Mouse (Mus musculus): ENCODE data around the gene Bcas3. TPM values are rescaled to one million over a fixed set of nuclear protein-coding genes. Genes with fewer than 3 reads are reported as not detected.

Gene Bcas3
- polyA plus RNA-seq, 1 experiment from 2014 or later = 28.0 TPM

GRCm38 (mm10) chr11:85823181-85823580 lies 470.2 kb downstream of the Bcas3 start:
- Histone ChIP-seq H3K4me3 (ENCODE audit: low read depth, low read length) (no peak overlapping the region), H3K27ac (replicated peaks; ENCODE audit: low read depth, low read length) (no peak overlapping the region), H3K9ac (ENCODE audit: low read depth, low read length) (no peak overlapping the region), H3K9me3 (ENCODE audit: control insufficient read depth, low read length) (no peaks in the 10 kb centered on the region), H3K27me3 (replicated peaks; ENCODE audit: control insufficient read depth, insufficient read depth, low read length) (peaks cover 16% of the 10 kb centered on the region), H3K4me1 (ENCODE audit: control insufficient read depth, insufficient read depth, low read length) (0 out of 2 replicates have a peak, but pooled peaks cover 3% of the 10 kb centered on the region), H3K4me2 (ENCODE audit: low read depth, low read length) (no peak overlapping the region), H3K36me3 (ENCODE audit: control insufficient read depth, insufficient read depth, low read length) (no peaks in the 10 kb centered on the region)
- ATAC-seq (ENCODE audit: low read depth) = peak; percentile 50; the same call in 1 of the 2 replicates
- no peak for DNase-seq (ENCODE audit: low spot score)
- 15% methylated on average over 6 of the region's 6 CpGs for whole genome bisulfite sequencing

- ATAC-seq (ENCODE audit: low read depth) = no peak
- 71% methylated on average over 4 of the region's 4 CpGs for WGBS
- Histone ChIP-seq H3K4me2 (ENCODE audit: low read depth, low read length) (no peak overlapping the region), H3K27me3 (replicated peaks; ENCODE audit: control insufficient read depth, insufficient read depth, low read length) (peaks cover 22% of the 10 kb centered on the region), H3K9me3 (ENCODE audit: control insufficient read depth, low read length) (no peaks in the 10 kb centered on the region), H3K27ac (replicated peaks; ENCODE audit: low read depth, low read length) (no peak overlapping the region), H3K9ac (ENCODE audit: low read depth, low read length) (no peak overlapping the region), H3K4me1 (ENCODE audit: control insufficient read depth, insufficient read depth, low read length) (peaks cover 8% of the 10 kb centered on the region; the same call in 1 of the 2 replicates), H3K36me3 (ENCODE audit: control insufficient read depth, insufficient read depth, low read length) (no peaks in the 10 kb centered on the region), H3K4me3 (ENCODE audit: low read depth, low read length) (no peak overlapping the region)
- DNase-seq (ENCODE audit: low spot score) = no peak
Observed at GRCm38 (mm10) chr11:85823794-85824193, 470.8 kb downstream of the Bcas3 start.

- Histone ChIP-seq H3K27me3 (replicated peaks; ENCODE audit: control insufficient read depth, insufficient read depth, low read length) (peaks cover 34% of the 10 kb centered on the region), H3K27ac (replicated peaks; ENCODE audit: low read depth, low read length) (no peak overlapping the region), H3K36me3 (ENCODE audit: control insufficient read depth, insufficient read depth, low read length) (no peaks in the 10 kb centered on the region), H3K9me3 (ENCODE audit: control insufficient read depth, low read length) (no peaks in the 10 kb centered on the region), H3K9ac (ENCODE audit: low read depth, low read length) (no peak overlapping the region), H3K4me1 (ENCODE audit: control insufficient read depth, insufficient read depth, low read length) (peaks cover 20% of the 10 kb centered on the region), H3K4me3 (ENCODE audit: low read depth, low read length) (no peak overlapping the region), H3K4me2 (ENCODE audit: low read depth, low read length) (no peak overlapping the region)
- WGBS = 66% methylated on average over 9 of the region's 10 CpGs
- ATAC-seq (ENCODE audit: low read depth) = no peak
- no peak for DNase-seq (ENCODE audit: low spot score)
Observed at GRCm38 (mm10) chr11:85825031-85825430, 472.1 kb downstream of the Bcas3 start.

GRCm38 (mm10) chr11:85825823-85826222 lies 472.9 kb downstream of the Bcas3 start:
- H3K4me1 ChIP-seq (ENCODE audit: control insufficient read depth, insufficient read depth, low read length) = peaks cover 23% of the 10 kb centered on the region
- no peak overlapping the region for H3K4me2 ChIP-seq (ENCODE audit: low read depth, low read length)
- H3K9me3 ChIP-seq (ENCODE audit: control insufficient read depth, low read length) = no peaks in the 10 kb centered on the region
- ATAC-seq (ENCODE audit: low read depth) = no peak
- no peaks in the 10 kb centered on the region for H3K36me3 ChIP-seq (ENCODE audit: control insufficient read depth, insufficient read depth, low read length)
- H3K9ac ChIP-seq (ENCODE audit: low read depth, low read length) = no peak overlapping the region
- no peak overlapping the region for H3K27ac ChIP-seq (replicated peaks; ENCODE audit: low read depth, low read length)
- peaks cover 36% of the 10 kb centered on the region for H3K27me3 ChIP-seq (replicated peaks; ENCODE audit: control insufficient read depth, insufficient read depth, low read length)
- H3K4me3 ChIP-seq (ENCODE audit: low read depth, low read length) = no peak overlapping the region
- no peak for DNase-seq (ENCODE audit: low spot score)
- WGBS = 68% methylated on average over 7 of the region's 7 CpGs

GRCm38 (mm10) chr11:85827342-85827741 lies 474.4 kb downstream of the Bcas3 start:
- Histone ChIP-seq H3K27ac (replicated peaks; ENCODE audit: low read depth, low read length) (no peak overlapping the region), H3K4me3 (ENCODE audit: low read depth, low read length) (no peak overlapping the region), H3K36me3 (ENCODE audit: control insufficient read depth, insufficient read depth, low read length) (no peaks in the 10 kb centered on the region), H3K27me3 (replicated peaks; ENCODE audit: control insufficient read depth, insufficient read depth, low read length) (peaks cover 45% of the 10 kb centered on the region), H3K4me1 (ENCODE audit: control insufficient read depth, insufficient read depth, low read length) (peaks cover 23% of the 10 kb centered on the region), H3K4me2 (ENCODE audit: low read depth, low read length) (no peak overlapping the region), H3K9me3 (ENCODE audit: control insufficient read depth, low read length) (no peaks in the 10 kb centered on the region), H3K9ac (ENCODE audit: low read depth, low read length) (no peak overlapping the region)
- 27% methylated on average over 9 of the region's 9 CpGs for WGBS
- ATAC-seq (ENCODE audit: low read depth) (no peak), DNase-seq (ENCODE audit: low spot score) (no peak)

- no peaks in the 10 kb centered on the region for H3K36me3 ChIP-seq (ENCODE audit: control insufficient read depth, insufficient read depth, low read length)
- H3K27ac ChIP-seq (replicated peaks; ENCODE audit: low read depth, low read length) = peak overlapping the region; percentile 94; the same call in 1 of the 2 replicates
- H3K27me3 ChIP-seq (replicated peaks; ENCODE audit: control insufficient read depth, insufficient read depth, low read length) = peaks cover 46% of the 10 kb centered on the region
- no peaks in the 10 kb centered on the region for H3K9me3 ChIP-seq (ENCODE audit: control insufficient read depth, low read length)
- DNase-seq (ENCODE audit: low spot score) (no peak), ATAC-seq (ENCODE audit: low read depth) (no peak)
- H3K4me2 ChIP-seq (ENCODE audit: low read depth, low read length) = peak overlapping the region; percentile 72
- H3K9ac ChIP-seq (ENCODE audit: low read depth, low read length) = peak overlapping the region; percentile 97
- peak overlapping the region; percentile 70 for H3K4me3 ChIP-seq (ENCODE audit: low read depth, low read length)
- peaks cover 23% of the 10 kb centered on the region for H3K4me1 ChIP-seq (ENCODE audit: control insufficient read depth, insufficient read depth, low read length)
- WGBS = 15% methylated on average over 34 of the region's 38 CpGs
Observed at GRCm38 (mm10) chr11:85828691-85829519, 475.9 kb downstream of the Bcas3 start.

GRCm38 (mm10) chr11:85829520-85830440 lies 476.8 kb downstream of the Bcas3 start:
- Histone ChIP-seq H3K27me3 (replicated peaks; ENCODE audit: control insufficient read depth, insufficient read depth, low read length) (peaks cover 51% of the 10 kb centered on the region), H3K4me1 (ENCODE audit: control insufficient read depth, insufficient read depth, low read length) (peaks cover 23% of the 10 kb centered on the region), H3K4me3 (ENCODE audit: low read depth, low read length) (peak overlapping the region; percentile 70), H3K4me2 (ENCODE audit: low read depth, low read length) (peak overlapping the region; percentile 72), H3K27ac (replicated peaks; ENCODE audit: low read depth, low read length) (peak overlapping the region; percentile 94), H3K9ac (ENCODE audit: low read depth, low read length) (peak overlapping the region; percentile 97), H3K36me3 (ENCODE audit: control insufficient read depth, insufficient read depth, low read length) (no peaks in the 10 kb centered on the region), H3K9me3 (ENCODE audit: control insufficient read depth, low read length) (no peaks in the 10 kb centered on the region)
- peak; percentile 6; the same call in 1 of the 2 replicates for ATAC-seq (ENCODE audit: low read depth)
- DNase-seq (ENCODE audit: low spot score) = peak; percentile 76
- WGBS = 1% methylated on average over 37 of the region's 61 CpGs

- Histone ChIP-seq H3K27ac (replicated peaks; ENCODE audit: low read depth, low read length) (peak overlapping the region; percentile 94), H3K4me3 (ENCODE audit: low read depth, low read length) (peak overlapping the region; percentile 70), H3K9ac (ENCODE audit: low read depth, low read length) (peak overlapping the region; percentile 97), H3K4me1 (ENCODE audit: control insufficient read depth, insufficient read depth, low read length) (peaks cover 23% of the 10 kb centered on the region), H3K9me3 (ENCODE audit: control insufficient read depth, low read length) (no peaks in the 10 kb centered on the region), H3K36me3 (ENCODE audit: control insufficient read depth, insufficient read depth, low read length) (no peaks in the 10 kb centered on the region), H3K4me2 (ENCODE audit: low read depth, low read length) (peak overlapping the region; percentile 72), H3K27me3 (replicated peaks; ENCODE audit: control insufficient read depth, insufficient read depth, low read length) (peaks cover 60% of the 10 kb centered on the region)
- DNase-seq (ENCODE audit: low spot score) (no peak), ATAC-seq (ENCODE audit: low read depth) (no peak)
- 5% methylated on average over 17 of the region's 17 CpGs for WGBS
Observed at GRCm38 (mm10) chr11:85830901-85831341, 478.0 kb downstream of the Bcas3 start.
